Mouse (Mus musculus) liver, embryonic 14.5 days (tissue): ENCODE data around the gene Anapc11. TPM values are rescaled to one million over a fixed set of nuclear protein-coding genes. Genes with fewer than 3 reads are reported as not detected.

Source experiments
- ATAC-seq: fragments of 200-750 bp; cut with Nextera tagmentation; 2 replicates; pipeline ENCODE4 v1.8.0; 2017; ENCODE audit warnings: moderate number of reproducible peaks, mild to moderate bottlenecking, moderate library complexity; ENCODE audit not compliant: insufficient read depth
- DNase-seq, 3 experiments: peaks; one replicate each; pipeline ENCODE4 v3.0.0-alpha.2; 2012 to 2013; ENCODE audit warnings: low read depth in 3 of 3, low spot score in 3 of 3
- H3K27ac ChIP-seq: fragments of 300-500 bp; sonication (generic); 2 replicates; pipeline ENCODE4 v1.5.1; 2014; ENCODE audit warnings: moderate library complexity, mild to moderate bottlenecking, control low read depth, inconsistent platforms
- H3K27me3 ChIP-seq: fragments of 300-500 bp; sonication (generic); 2 replicates; pipeline ENCODE4 v1.6.1; 2014; ENCODE audit warnings: mild to moderate bottlenecking, low read length, moderate library complexity; ENCODE audit not compliant: control insufficient read depth, insufficient read depth
- H3K36me3 ChIP-seq: fragments of 300-500 bp; sonication (generic); replicated peaks from 2 replicates; pipeline ENCODE4 v1.6.1; 2014; ENCODE audit warnings: low read depth; ENCODE audit not compliant: control insufficient read depth, insufficient read depth
- H3K4me1 ChIP-seq, 2 experiments: fragments of 200-500 bp in 1 of 2; fragments of 300-500 bp in 1 of 2; sonication (generic) in 1 of 2; replicated peaks; 2 replicates each; pipeline ENCODE4 v1.6.1; 2012 to 2014; ENCODE audit warnings: antibody characterized with exemption in 1 of 2, inconsistent platforms in 1 of 2, low read length in 1 of 2; ENCODE audit not compliant: control insufficient read depth in 2 of 2, insufficient read depth in 2 of 2
- H3K4me2 ChIP-seq: fragments of 300-500 bp; sonication (generic); 2 replicates; pipeline ENCODE4 v1.6.1; 2014; ENCODE audit warnings: low read depth, mild to moderate bottlenecking, control low read depth, moderate library complexity
- H3K4me3 ChIP-seq, 2 experiments: fragments of 200-500 bp in 1 of 2; fragments of 300-500 bp in 1 of 2; sonication (generic) in 1 of 2; 2 replicates each; pipeline ENCODE4 v1.5.1; 2012 to 2014; ENCODE audit warnings: low read depth in 2 of 2, low read length in 2 of 2, mild to moderate bottlenecking in 2 of 2, control low read depth in 1 of 2, inconsistent platforms in 1 of 2, moderate library complexity in 1 of 2; ENCODE audit not compliant: insufficient read depth in 1 of 2
- H3K9ac ChIP-seq: fragments of 300-500 bp; sonication (generic); replicated peaks from 2 replicates; pipeline ENCODE4 v1.6.1; 2014; ENCODE audit warnings: mild to moderate bottlenecking, control low read depth, moderate library complexity
- H3K9me3 ChIP-seq: fragments of 300-500 bp; sonication (generic); 2 replicates; pipeline ENCODE4 v1.6.1; 2016; ENCODE audit warnings: low read length, mixed read lengths; ENCODE audit not compliant: control insufficient read depth
- CTCF ChIP-seq: IDR thresholded peaks from 2 replicates; pipeline ENCODE4 v1.5.1; 2016; ENCODE audit warnings: antibody characterized with exemption, low read depth, control low read depth
- EP300 ChIP-seq: IDR thresholded peaks from 2 replicates; pipeline ENCODE4 v1.6.1; 2016; ENCODE audit warnings: antibody characterized with exemption, low read depth
- WGBS: fragments of 180-500 bp; shearing (Covaris S2); extraction: QIAGEN DNeasy Blood & Tissue Kit; methylation state at CpG from one replicate; pipeline ENCODE4 v1.1.7; 2014; ENCODE audit not compliant: insufficient replicate concordance; 5-methylcytosine and 5-hydroxymethylcytosine counted together
- polyA plus RNA-seq, 2 experiments: library from polyadenylated mRNA; depleted of rRNA in 1 of 2; stranded (reverse) in 1 of 2; unstranded in 1 of 2; fragments of >200 nt; fragmentation: Nextera tagmentation in 1 of 2; extraction: Ambion mirVana in 1 of 2; gene quantifications; 2 replicates each; pipeline versions ENCODE4 v1.2.1 to v1.2.3; 2012 to 2014

Anapc11 gene
- polyA plus RNA-seq, 2 experiments, result 60.4 to 93.5 TPM

DNA sequence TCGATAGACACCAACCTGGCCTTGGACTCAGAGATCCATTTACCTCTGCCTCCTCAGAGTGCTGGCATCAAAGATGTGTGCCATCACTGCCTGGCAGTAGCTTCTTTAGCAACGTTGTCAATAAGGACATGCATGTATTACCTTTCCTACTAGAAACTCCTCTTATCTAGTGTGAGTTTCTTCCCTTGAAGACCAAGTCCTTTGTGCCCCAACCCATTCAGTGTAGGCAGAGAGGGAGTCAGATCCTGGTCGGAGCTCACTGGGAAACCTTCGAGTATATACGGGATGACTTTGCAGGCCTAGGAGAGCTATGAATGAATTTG, 24.0 kb upstream of the Anapc11 start:
- ATAC-seq (no peak), DNase-seq (no peak)
- peaks cover 17 to 24% of the 10 kb centered on the region in 2 experiments for H3K4me1 ChIP-seq
- H3K27ac ChIP-seq, result peak overlapping the region; percentile 18
- H3K9ac ChIP-seq, result peak overlapping the region; percentile 91
- WGBS, result 32% methylated on average over 5 of the region's 5 CpGs
- H3K9me3 ChIP-seq, result no peaks in the 10 kb centered on the region
- peak overlapping the region; percentile 98 for H3K4me2 ChIP-seq
- no peak for TF ChIP-seq CTCF
- TF ChIP-seq EP300, result no peak
- H3K36me3 ChIP-seq, result peaks cover 29% of the 10 kb centered on the region
- peak overlapping the region; percentile 81 to 83 for H3K4me3 ChIP-seq
- H3K27me3 ChIP-seq, result no peaks in the 10 kb centered on the region

DNA sequence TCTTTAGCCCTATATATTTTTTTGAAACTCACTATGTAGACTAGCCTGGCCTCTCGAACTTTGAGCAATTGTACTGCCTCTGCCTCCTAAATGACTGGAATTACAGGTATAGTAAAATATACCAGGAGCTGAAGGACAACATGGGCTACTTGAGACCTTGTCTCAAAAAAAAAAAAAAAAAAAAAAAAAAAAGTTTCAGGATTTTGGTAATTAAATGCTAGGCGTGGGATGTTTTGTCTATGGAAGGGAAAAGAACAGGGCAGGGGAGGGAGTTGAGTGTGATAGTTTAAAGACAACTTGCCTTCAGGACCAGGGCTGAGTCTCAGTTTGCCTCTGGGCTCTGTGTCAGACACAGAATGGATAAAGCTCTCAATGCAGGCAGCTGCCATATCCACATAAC, 23.2 kb upstream of the Anapc11 start:
- H3K4me3 ChIP-seq, result no peak overlapping the region

DNA sequence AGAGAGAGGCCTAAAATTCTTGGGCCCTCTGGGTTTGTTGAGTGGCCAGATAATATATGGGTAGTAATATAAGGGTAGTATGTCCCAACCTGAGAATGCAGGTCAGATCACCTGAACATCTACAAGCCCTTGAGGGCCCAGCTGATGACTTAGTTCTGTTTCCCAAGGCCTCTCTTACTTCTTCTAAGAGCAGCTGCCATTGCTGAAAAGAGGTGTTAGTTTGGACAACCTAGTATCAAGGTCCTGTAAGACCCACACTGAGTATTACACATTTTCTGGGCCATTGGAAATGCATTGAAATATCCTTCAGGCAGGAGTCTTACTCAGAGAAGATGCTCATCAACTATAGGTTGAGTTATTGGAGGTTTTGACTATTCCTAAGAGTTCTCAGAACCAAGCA, 22.3 kb upstream of the Anapc11 start:
- peaks cover 26 to 31% of the 10 kb centered on the region in 2 experiments for H3K4me1 ChIP-seq

More for the DNA sequence above, 23.2 kb upstream of the Anapc11 start:
- 68% methylated on average over 2 of the region's 2 CpGs for WGBS
- Histone ChIP-seq H3K4me1 (peaks cover 21 to 27% of the 10 kb centered on the region in 2 experiments), H3K36me3 (peaks cover 29% of the 10 kb centered on the region), H3K9me3 (no peaks in the 10 kb centered on the region), H3K27ac (no peak overlapping the region), H3K4me2 (no peak overlapping the region; the same call in 1 of the 2 replicates), H3K9ac (no peak overlapping the region), H3K27me3 (no peaks in the 10 kb centered on the region)
- ATAC-seq, result no peak
- DNase-seq, result no peak
- TF ChIP-seq CTCF (no peak), EP300 (no peak)

DNA sequence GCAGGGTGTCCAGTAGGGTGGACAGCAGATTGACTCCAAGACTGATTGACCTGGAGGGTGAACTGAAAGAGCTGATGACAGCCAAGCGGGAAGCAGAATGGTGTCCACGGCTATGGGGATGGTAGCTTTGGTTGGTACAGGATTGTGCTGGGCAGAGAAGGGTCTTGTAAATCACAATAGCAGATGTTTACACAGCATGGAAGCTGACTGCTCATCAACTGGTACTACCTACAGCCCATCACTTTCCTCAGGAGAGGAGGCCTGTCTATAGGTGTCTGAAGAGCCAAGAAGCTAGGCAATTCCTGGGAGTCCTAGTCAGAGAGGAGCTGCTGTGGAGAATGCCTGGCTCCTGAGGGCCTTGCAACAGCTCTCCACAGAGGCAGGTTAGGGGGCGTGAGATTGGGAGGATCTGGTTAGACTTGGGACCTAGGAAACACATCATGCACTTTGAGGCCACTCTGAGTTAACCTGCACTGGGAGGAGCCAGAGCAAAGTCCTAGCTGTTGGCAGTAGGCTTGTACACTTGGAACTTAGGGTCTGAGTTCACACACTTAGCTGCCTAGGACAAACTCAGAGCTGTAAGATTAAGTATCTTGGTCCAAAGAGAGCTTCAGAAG, 21.7 kb upstream of the Anapc11 start:
- ATAC-seq, result no peak
- H3K9me3 ChIP-seq, result no peaks in the 10 kb centered on the region
- no peak overlapping the region for H3K4me3 ChIP-seq
- H3K4me2 ChIP-seq, result peak overlapping the region; percentile 11; the same call in 1 of the 2 replicates
- H3K27me3 ChIP-seq, result no peaks in the 10 kb centered on the region
- 82% methylated on average over 3 of the region's 3 CpGs for WGBS
- TF ChIP-seq CTCF, result no peak
- TF ChIP-seq EP300, result no peak
- H3K27ac ChIP-seq, result peak overlapping the region; percentile 41
- H3K36me3 ChIP-seq, result peaks cover 18% of the 10 kb centered on the region
- peaks cover 21 to 25% of the 10 kb centered on the region in 2 experiments for H3K4me1 ChIP-seq
- no peak overlapping the region for H3K9ac ChIP-seq
- no peak for DNase-seq

More for the DNA sequence above, 22.3 kb upstream of the Anapc11 start:
- Histone ChIP-seq H3K4me2 (no peak overlapping the region), H3K9ac (no peak overlapping the region), H3K27me3 (no peaks in the 10 kb centered on the region), H3K9me3 (no peaks in the 10 kb centered on the region), H3K36me3 (peaks cover 21% of the 10 kb centered on the region), H3K27ac (peak overlapping the region; percentile 26; the same call in 1 of the 2 replicates), H3K4me3 (no peak overlapping the region)
- no peak for ATAC-seq
- TF ChIP-seq CTCF (no peak), EP300 (no peak)
- DNase-seq, result no peak

DNA sequence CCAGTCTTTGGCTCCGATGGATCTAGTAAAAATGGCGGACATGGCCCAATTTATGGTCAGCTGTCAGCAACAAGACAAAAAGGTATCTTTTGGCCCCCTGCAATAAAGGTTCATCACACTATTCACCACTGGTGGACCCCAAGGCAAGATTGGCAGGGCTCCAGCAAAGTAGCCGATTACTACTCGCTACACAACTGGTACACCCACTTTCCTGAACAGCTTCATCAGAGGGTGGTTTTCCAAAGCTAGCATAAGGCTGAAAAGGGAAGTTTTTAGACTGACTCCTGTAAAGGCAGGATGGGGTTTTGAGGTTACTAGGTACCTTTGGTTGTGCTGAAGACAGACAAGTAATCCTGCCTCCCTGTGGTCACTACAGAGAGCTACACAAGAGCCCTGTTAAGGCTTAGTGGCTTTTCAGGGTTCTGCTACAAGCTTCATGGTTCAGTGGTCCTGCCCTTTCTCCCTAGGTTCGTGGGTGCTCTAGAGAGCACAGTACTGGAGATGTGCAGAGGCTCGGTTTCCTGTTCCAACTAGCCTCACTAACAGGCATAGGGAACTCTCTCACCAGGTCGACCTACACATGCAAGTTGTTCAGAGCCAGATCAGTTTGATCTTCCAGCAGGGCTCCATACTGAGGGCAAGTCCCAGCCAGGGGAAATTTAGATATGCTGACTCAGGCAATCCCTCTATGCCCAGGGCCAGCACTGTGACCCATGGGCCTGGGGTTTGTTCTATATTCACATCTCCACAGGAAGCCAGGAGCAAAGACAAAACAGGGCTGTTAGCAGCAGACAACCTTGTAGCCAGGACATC, 20.8 kb upstream of the Anapc11 start:
- peak overlapping the region; percentile 11 for H3K4me2 ChIP-seq
- TF ChIP-seq CTCF (peak; percentile 50), EP300 (no peak)
- no peak for DNase-seq
- peaks cover 22 to 25% of the 10 kb centered on the region in 2 experiments for H3K4me1 ChIP-seq
- 71% methylated on average over 7 of the region's 7 CpGs for WGBS
- peaks cover 18% of the 10 kb centered on the region for H3K36me3 ChIP-seq
- ATAC-seq, result no peak
- H3K4me3 ChIP-seq, result no peak overlapping the region
- no peaks in the 10 kb centered on the region for H3K9me3 ChIP-seq
- no peak overlapping the region for H3K9ac ChIP-seq
- peak overlapping the region; percentile 41 for H3K27ac ChIP-seq
- no peaks in the 10 kb centered on the region for H3K27me3 ChIP-seq
